Mouse (Mus musculus) neural tube, embryonic 15.5 days (tissue): Measurements from ENCODE around the gene Dop1a. TPM values are rescaled to one million over a fixed set of nuclear protein-coding genes. Genes with fewer than 3 reads are reported as not detected.

Source experiments
- ATAC-seq: fragments of 200-750 bp; cut with Nextera tagmentation; 2 replicates; pipeline ENCODE4 v1.8.0; 2017; ENCODE audit warnings: mild to moderate bottlenecking, moderate TSS enrichment, moderate library complexity; ENCODE audit not compliant: low FRiP score
- H3K27ac ChIP-seq: fragments of 300-500 bp; sonication (generic); replicated peaks from 2 replicates; pipeline ENCODE4 v1.5.1; 2015; ENCODE audit warnings: mild to moderate bottlenecking, inconsistent platforms
- H3K27me3 ChIP-seq: fragments of 300-500 bp; sonication (generic); replicated peaks from 2 replicates; pipeline ENCODE4 v1.6.1; 2015; ENCODE audit warnings: inconsistent platforms
- H3K36me3 ChIP-seq: fragments of 300-500 bp; sonication (generic); 2 replicates; pipeline ENCODE4 v1.6.1; 2015; ENCODE audit warnings: inconsistent platforms
- H3K4me1 ChIP-seq: fragments of 300-500 bp; sonication (generic); 2 replicates; pipeline ENCODE4 v1.6.1; 2015; ENCODE audit warnings: inconsistent platforms
- H3K4me2 ChIP-seq: fragments of 300-500 bp; sonication (generic); 2 replicates; pipeline ENCODE4 v1.6.1; 2015; ENCODE audit warnings: inconsistent platforms, mild to moderate bottlenecking, moderate library complexity
- H3K4me3 ChIP-seq: fragments of 300-500 bp; sonication (generic); replicated peaks from 2 replicates; pipeline ENCODE4 v1.5.1; 2015; ENCODE audit warnings: mild to moderate bottlenecking, inconsistent platforms
- H3K9ac ChIP-seq: fragments of 300-500 bp; sonication (generic); replicated peaks from 2 replicates; pipeline ENCODE4 v1.6.1; 2015; ENCODE audit warnings: mild to moderate bottlenecking, inconsistent platforms
- H3K9me3 ChIP-seq: fragments of 300-500 bp; sonication (generic); replicated peaks from 2 replicates; pipeline ENCODE4 v1.6.1; 2016; ENCODE audit warnings: inconsistent platforms
- whole genome bisulfite sequencing: fragments of 180-500 bp; shearing (Covaris S2); methylation state at CpG from one replicate; pipeline ENCODE4 v1.1.7; 2015; ENCODE audit warnings: mixed read lengths; 5-methylcytosine and 5-hydroxymethylcytosine counted together
- polyA plus RNA-seq: library from polyadenylated mRNA; unstranded; fragments of >200 nt; fragmentation: Nextera tagmentation; extraction: Ambion mirVana; gene quantifications from 2 replicates; pipeline ENCODE4 v1.2.1, GENCODE M21; 2015

Dop1a gene
- polyA plus RNA-seq, 1 experiment from 2014 or later = 30.7 TPM

GRCm38 (mm10) chr9:86514390-86514789, 47.4 kb downstream of the Dop1a start:
- WGBS = 85% methylated on average over 3 of the region's 3 CpGs
- Histone ChIP-seq H3K27me3 (no peaks in the 10 kb centered on the region), H3K4me1 (no peaks in the 10 kb centered on the region), H3K27ac (no peak overlapping the region), H3K36me3 (peaks cover 67% of the 10 kb centered on the region), H3K4me2 (no peak overlapping the region), H3K4me3 (no peak overlapping the region), H3K9me3 (no peaks in the 10 kb centered on the region), H3K9ac (no peak overlapping the region)
- no peak for ATAC-seq

GRCm38 (mm10) chr9:86514798-86515197, 47.8 kb downstream of the Dop1a start:
- no peak overlapping the region for H3K4me2 ChIP-seq

GRCm38 (mm10) chr9:86522335-86522734, 55.4 kb downstream of the Dop1a start:
- H3K36me3 ChIP-seq = peaks cover 62% of the 10 kb centered on the region
- no peak overlapping the region for H3K4me3 ChIP-seq
- H3K27me3 ChIP-seq = no peaks in the 10 kb centered on the region
- no peak overlapping the region for H3K27ac ChIP-seq
- H3K4me2 ChIP-seq = no peak overlapping the region
- no peaks in the 10 kb centered on the region for H3K4me1 ChIP-seq
- H3K9me3 ChIP-seq = no peaks in the 10 kb centered on the region
- H3K9ac ChIP-seq = no peak overlapping the region
- ATAC-seq = no peak

More at GRCm38 (mm10) chr9:86514798-86515197, 47.8 kb downstream of the Dop1a start:
- Histone ChIP-seq H3K4me3 (no peak overlapping the region), H3K4me1 (no peaks in the 10 kb centered on the region), H3K9ac (no peak overlapping the region), H3K27ac (no peak overlapping the region), H3K36me3 (peaks cover 68% of the 10 kb centered on the region), H3K27me3 (no peaks in the 10 kb centered on the region), H3K9me3 (no peaks in the 10 kb centered on the region)
- no peak for ATAC-seq
- WGBS = 96% methylated on average over 4 of the region's 4 CpGs

- no peak overlapping the region for H3K4me2 ChIP-seq
- no peaks in the 10 kb centered on the region for H3K9me3 ChIP-seq
- no peak overlapping the region for H3K27ac ChIP-seq
- H3K4me1 ChIP-seq = no peaks in the 10 kb centered on the region
- WGBS = 57% methylated on average over 2 of the region's 2 CpGs
- H3K27me3 ChIP-seq = no peaks in the 10 kb centered on the region
- peaks cover 49% of the 10 kb centered on the region for H3K36me3 ChIP-seq
- no peak overlapping the region for H3K4me3 ChIP-seq
- no peak for ATAC-seq
- no peak overlapping the region for H3K9ac ChIP-seq
These were observed 58.6 kb downstream of the Dop1a start for GRCm38 (mm10) chr9:86525600-86525999.

GRCm38 (mm10) chr9:86534071-86534470, 67.1 kb downstream of the Dop1a start:
- Histone ChIP-seq H3K4me2 (no peak overlapping the region), H3K9me3 (no peaks in the 10 kb centered on the region), H3K27me3 (no peaks in the 10 kb centered on the region), H3K9ac (no peak overlapping the region), H3K36me3 (peaks cover 40% of the 10 kb centered on the region), H3K4me1 (no peaks in the 10 kb centered on the region), H3K27ac (no peak overlapping the region), H3K4me3 (no peak overlapping the region)
- no peak for ATAC-seq
- 95% methylated on average over 5 of the region's 5 CpGs for WGBS

GRCm38 (mm10) chr9:86543451-86543850, 76.5 kb downstream of the Dop1a start:
- no peak overlapping the region for H3K9ac ChIP-seq
- H3K9me3 ChIP-seq = no peaks in the 10 kb centered on the region
- H3K27ac ChIP-seq = no peak overlapping the region
- no peak overlapping the region for H3K4me2 ChIP-seq
- no peaks in the 10 kb centered on the region for H3K27me3 ChIP-seq
- ATAC-seq = no peak
- 90% methylated on average over 3 of the region's 3 CpGs for WGBS
- H3K4me3 ChIP-seq = no peak overlapping the region
- H3K36me3 ChIP-seq = peaks cover 56% of the 10 kb centered on the region
- H3K4me1 ChIP-seq = no peaks in the 10 kb centered on the region

- H3K9me3 ChIP-seq = no peaks in the 10 kb centered on the region
- H3K4me2 ChIP-seq = no peak overlapping the region
- H3K27me3 ChIP-seq = no peaks in the 10 kb centered on the region
- H3K4me3 ChIP-seq = no peak overlapping the region
- WGBS = 80% methylated on average over 1 of the region's 1 CpGs
- H3K4me1 ChIP-seq = no peaks in the 10 kb centered on the region
- H3K27ac ChIP-seq = no peak overlapping the region
- no peak for ATAC-seq
- H3K9ac ChIP-seq = no peak overlapping the region
- H3K36me3 ChIP-seq = peaks cover 65% of the 10 kb centered on the region
These were observed 77.6 kb downstream of the Dop1a start for GRCm38 (mm10) chr9:86544559-86544958.

- no peaks in the 10 kb centered on the region for H3K4me1 ChIP-seq
- WGBS = 92% methylated on average over 5 of the region's 5 CpGs
- H3K4me2 ChIP-seq = no peak overlapping the region
- ATAC-seq = no peak
- no peak overlapping the region for H3K9ac ChIP-seq
- H3K36me3 ChIP-seq = peaks cover 74% of the 10 kb centered on the region
- no peaks in the 10 kb centered on the region for H3K27me3 ChIP-seq
- H3K27ac ChIP-seq = no peak overlapping the region
- no peaks in the 10 kb centered on the region for H3K9me3 ChIP-seq
- no peak overlapping the region for H3K4me3 ChIP-seq
These were observed 82.7 kb downstream of the Dop1a start for GRCm38 (mm10) chr9:86549637-86550162.

- 94% methylated on average over 3 of the region's 3 CpGs for WGBS
- peaks cover 71% of the 10 kb centered on the region for H3K36me3 ChIP-seq
These were observed 83.8 kb downstream of the Dop1a start for GRCm38 (mm10) chr9:86550717-86551116.

GRCm38 (mm10) chr9:86553886-86554285, 86.9 kb downstream of the Dop1a start:
- Histone ChIP-seq H3K36me3 (peaks cover 74% of the 10 kb centered on the region), H3K9ac (no peak overlapping the region), H3K4me1 (no peaks in the 10 kb centered on the region), H3K9me3 (no peaks in the 10 kb centered on the region), H3K4me3 (no peak overlapping the region), H3K27me3 (no peaks in the 10 kb centered on the region), H3K27ac (no peak overlapping the region), H3K4me2 (no peak overlapping the region)
- 88% methylated on average over 9 of the region's 9 CpGs for WGBS
- ATAC-seq = no peak

More at GRCm38 (mm10) chr9:86550717-86551116, 83.8 kb downstream of the Dop1a start:
- ATAC-seq = no peak
- H3K4me2 ChIP-seq = no peak overlapping the region
- no peak overlapping the region for H3K9ac ChIP-seq
- H3K27me3 ChIP-seq = no peaks in the 10 kb centered on the region
- H3K9me3 ChIP-seq = no peaks in the 10 kb centered on the region
- H3K27ac ChIP-seq = no peak overlapping the region
- no peak overlapping the region for H3K4me3 ChIP-seq
- no peaks in the 10 kb centered on the region for H3K4me1 ChIP-seq

GRCm38 (mm10) chr9:86554641-86555040, 87.7 kb downstream of the Dop1a start:
- H3K9ac ChIP-seq = no peak overlapping the region
- no peak for ATAC-seq
- H3K27me3 ChIP-seq = no peaks in the 10 kb centered on the region
- H3K9me3 ChIP-seq = no peaks in the 10 kb centered on the region
- H3K4me3 ChIP-seq = no peak overlapping the region
- H3K4me1 ChIP-seq = no peaks in the 10 kb centered on the region
- peaks cover 76% of the 10 kb centered on the region for H3K36me3 ChIP-seq
- no peak overlapping the region for H3K27ac ChIP-seq
- H3K4me2 ChIP-seq = no peak overlapping the region
- 93% methylated on average over 4 of the region's 4 CpGs for WGBS

GRCm38 (mm10) chr9:86560543-86560942, 93.6 kb downstream of the Dop1a start:
- H3K4me2 ChIP-seq = no peak overlapping the region
- ATAC-seq = no peak
- H3K9ac ChIP-seq = no peak overlapping the region
- H3K27me3 ChIP-seq = no peaks in the 10 kb centered on the region
- peaks cover 74% of the 10 kb centered on the region for H3K36me3 ChIP-seq
- H3K4me3 ChIP-seq = no peak overlapping the region
- H3K27ac ChIP-seq = no peak overlapping the region
- H3K9me3 ChIP-seq = no peaks in the 10 kb centered on the region
- WGBS = 84% methylated on average over 3 of the region's 3 CpGs
- H3K4me1 ChIP-seq = no peaks in the 10 kb centered on the region
